Mouse (Mus musculus): ENCODE data around the gene Cav2. TPM values are rescaled to one million over a fixed set of nuclear protein-coding genes. Genes with fewer than 3 reads are reported as not detected.

Gene Cav2
- polyA plus RNA-seq, 2 experiments = 7.6 to 18.6 TPM

- H3K27me3 ChIP-seq (ENCODE audit: control insufficient read depth, insufficient read depth, low read length) = no peaks in the 10 kb centered on the region
- no peaks in the 10 kb centered on the region for H3K36me3 ChIP-seq (ENCODE audit: control insufficient read depth, insufficient read depth, low read length)
- 65% methylated on average over 5 of the region's 5 CpGs for WGBS
- no peak overlapping the region for H3K9ac ChIP-seq (ENCODE audit: low read depth, low read length, severe bottlenecking)
- no peak for ATAC-seq (ENCODE audit: low FRiP score, low read depth)
- TF ChIP-seq POLR2A (IDR thresholded peaks at IDR 0.05; ENCODE audit: borderline replicate concordance, extremely low read depth, insufficient read depth, insufficient read length) = no peak
- H3K27ac ChIP-seq (replicated peaks; ENCODE audit: low read depth, low read length) = no peak overlapping the region
- no peaks in the 10 kb centered on the region for H3K9me3 ChIP-seq (ENCODE audit: control insufficient read depth, low read length)
- no peak overlapping the region for H3K4me2 ChIP-seq (replicated peaks; ENCODE audit: low read depth, low read length, severe bottlenecking)
- no peak overlapping the region for H3K4me3 ChIP-seq (replicated peaks; ENCODE audit: low read length)
- DNase-seq (ENCODE audit: low spot score) = no peak
- no peaks in the 10 kb centered on the region for H3K4me1 ChIP-seq (ENCODE audit: control insufficient read depth, insufficient read depth, low read length)
Measured at GRCm38 (mm10) chr6:17295116-17295515, 14.1 kb downstream of the Cav2 start.

- TF ChIP-seq POLR2A (IDR thresholded peaks at IDR 0.05; ENCODE audit: borderline replicate concordance, extremely low read depth, insufficient read depth, insufficient read length) = no peak
- peaks cover 6% of the 10 kb centered on the region for H3K4me1 ChIP-seq (ENCODE audit: control insufficient read depth, insufficient read depth, low read length)
- H3K27ac ChIP-seq (replicated peaks; ENCODE audit: low read depth, low read length) = peak within 1 kb of the TSS; percentile 55
- 1% methylated on average over 25 of the region's 26 CpGs for WGBS
- peaks cover 10% of the 10 kb centered on the region; the same call in 1 of the 2 replicates for H3K27me3 ChIP-seq (ENCODE audit: control insufficient read depth, insufficient read depth, low read length)
- ATAC-seq (ENCODE audit: low FRiP score, low read depth) (peak; percentile 77), DNase-seq (ENCODE audit: low spot score) (peak; percentile 79)
- H3K36me3 ChIP-seq (ENCODE audit: control insufficient read depth, insufficient read depth, low read length) = no peaks in the 10 kb centered on the region
- peak within 1 kb of the TSS; percentile 92 for H3K4me2 ChIP-seq (replicated peaks; ENCODE audit: low read depth, low read length, severe bottlenecking)
- no peaks in the 10 kb centered on the region for H3K9me3 ChIP-seq (ENCODE audit: control insufficient read depth, low read length)
- H3K9ac ChIP-seq (ENCODE audit: low read depth, low read length, severe bottlenecking) = peak within 1 kb of the TSS; percentile 62
- H3K4me3 ChIP-seq (replicated peaks; ENCODE audit: low read length) = peak within 1 kb of the TSS; percentile 50
Measured at GRCm38 (mm10) chr6:17305954-17306601, 25.1 kb downstream of the Cav2 start, which contains the start of gene Cav1. TSS of gene Cav1 (plus strand) at chr6:17306335.

GRCm38 (mm10) chr6:17306602-17307325 lies 25.8 kb downstream of the Cav2 start:
- peaks cover 10% of the 10 kb centered on the region; the same call in 1 of the 2 replicates for H3K27me3 ChIP-seq (ENCODE audit: control insufficient read depth, insufficient read depth, low read length)
- H3K4me2 ChIP-seq (replicated peaks; ENCODE audit: low read depth, low read length, severe bottlenecking) = peak overlapping the region; percentile 92
- H3K27ac ChIP-seq (replicated peaks; ENCODE audit: low read depth, low read length) = peak overlapping the region; percentile 55
- peak overlapping the region; percentile 62 for H3K9ac ChIP-seq (ENCODE audit: low read depth, low read length, severe bottlenecking)
- no peaks in the 10 kb centered on the region for H3K9me3 ChIP-seq (ENCODE audit: control insufficient read depth, low read length)
- no peak for DNase-seq (ENCODE audit: low spot score)
- H3K36me3 ChIP-seq (ENCODE audit: control insufficient read depth, insufficient read depth, low read length) = no peaks in the 10 kb centered on the region
- peak; percentile 41; the same call in 1 of the 2 replicates for ATAC-seq (ENCODE audit: low FRiP score, low read depth)
- H3K4me1 ChIP-seq (ENCODE audit: control insufficient read depth, insufficient read depth, low read length) = peaks cover 6% of the 10 kb centered on the region
- peak overlapping the region; percentile 50 for H3K4me3 ChIP-seq (replicated peaks; ENCODE audit: low read length)
- TF ChIP-seq POLR2A (IDR thresholded peaks at IDR 0.05; ENCODE audit: borderline replicate concordance, extremely low read depth, insufficient read depth, insufficient read length) = no peak
- 0% methylated on average over 18 of the region's 19 CpGs for WGBS

- DNase-seq (ENCODE audit: low spot score) (peak; percentile 51), ATAC-seq (ENCODE audit: low FRiP score, low read depth) (peak; percentile 75)
- peaks cover 10% of the 10 kb centered on the region; the same call in 1 of the 2 replicates for H3K27me3 ChIP-seq (ENCODE audit: control insufficient read depth, insufficient read depth, low read length)
- H3K36me3 ChIP-seq (ENCODE audit: control insufficient read depth, insufficient read depth, low read length) = no peaks in the 10 kb centered on the region
- no peak overlapping the region for H3K27ac ChIP-seq (replicated peaks; ENCODE audit: low read depth, low read length)
- no peak for TF ChIP-seq POLR2A (IDR thresholded peaks at IDR 0.05; ENCODE audit: borderline replicate concordance, extremely low read depth, insufficient read depth, insufficient read length)
- under 1% methylated on average over 28 of the region's 31 CpGs for WGBS
- H3K9me3 ChIP-seq (ENCODE audit: control insufficient read depth, low read length) = no peaks in the 10 kb centered on the region
- peak overlapping the region; percentile 50 for H3K4me3 ChIP-seq (replicated peaks; ENCODE audit: low read length)
- peaks cover 6% of the 10 kb centered on the region for H3K4me1 ChIP-seq (ENCODE audit: control insufficient read depth, insufficient read depth, low read length)
- peak overlapping the region; percentile 62; the same call in 1 of the 2 replicates for H3K9ac ChIP-seq (ENCODE audit: low read depth, low read length, severe bottlenecking)
- peak overlapping the region; percentile 92 for H3K4me2 ChIP-seq (replicated peaks; ENCODE audit: low read depth, low read length, severe bottlenecking)
Measured at GRCm38 (mm10) chr6:17307461-17308115, 26.6 kb downstream of the Cav2 start.

GRCm38 (mm10) chr6:17308661-17309060 lies 27.7 kb downstream of the Cav2 start:
- TF ChIP-seq POLR2A (IDR thresholded peaks at IDR 0.05; ENCODE audit: borderline replicate concordance, extremely low read depth, insufficient read depth, insufficient read length) = no peak
- H3K36me3 ChIP-seq (ENCODE audit: control insufficient read depth, insufficient read depth, low read length) = no peaks in the 10 kb centered on the region
- no peak overlapping the region for H3K4me3 ChIP-seq (replicated peaks; ENCODE audit: low read length)
- DNase-seq (ENCODE audit: low spot score) = no peak
- H3K9ac ChIP-seq (ENCODE audit: low read depth, low read length, severe bottlenecking) = no peak overlapping the region
- H3K4me2 ChIP-seq (replicated peaks; ENCODE audit: low read depth, low read length, severe bottlenecking) = 0 out of 2 replicates have a peak overlapping the region, but pooled peaks have one; percentile 8
- 41% methylated on average over 2 of the region's 2 CpGs for WGBS
- H3K9me3 ChIP-seq (ENCODE audit: control insufficient read depth, low read length) = no peaks in the 10 kb centered on the region
- no peak for ATAC-seq (ENCODE audit: low FRiP score, low read depth)
- peaks cover 10% of the 10 kb centered on the region; the same call in 1 of the 2 replicates for H3K27me3 ChIP-seq (ENCODE audit: control insufficient read depth, insufficient read depth, low read length)
- H3K27ac ChIP-seq (replicated peaks; ENCODE audit: low read depth, low read length) = no peak overlapping the region
- H3K4me1 ChIP-seq (ENCODE audit: control insufficient read depth, insufficient read depth, low read length) = peaks cover 6% of the 10 kb centered on the region

All from limb, embryonic 14.5 days (tissue).